Mouse (Mus musculus) midbrain, embryonic 15.5 days (tissue): ENCODE results near the gene Acot1. TPM values are rescaled to one million over a fixed set of nuclear protein-coding genes. Genes with fewer than 3 reads are reported as not detected.
"Not testable (repeated sequence)": the region's sequence is repeated elsewhere in the genome, so short reads cannot be mapped to it uniquely, and the experiment has no call there.

ENCODE experiments used
- ATAC-seq: fragments of 200-750 bp; cut with Nextera tagmentation; replicated peaks from 2 replicates; pipeline ENCODE4 v1.8.0; 2017; ENCODE audit warnings: moderate TSS enrichment
- H3K27ac ChIP-seq: fragments of 300-500 bp; sonication (generic); 2 replicates; pipeline ENCODE4 v1.5.1; 2015; ENCODE audit warnings: mild to moderate bottlenecking, inconsistent platforms
- H3K27me3 ChIP-seq: fragments of 300-500 bp; sonication (generic); replicated peaks from 2 replicates; pipeline ENCODE4 v1.6.1; 2015; ENCODE audit warnings: inconsistent platforms
- H3K36me3 ChIP-seq: fragments of 300-500 bp; sonication (generic); replicated peaks from 2 replicates; pipeline ENCODE4 v1.6.1; 2015; ENCODE audit warnings: inconsistent platforms
- H3K4me1 ChIP-seq: fragments of 300-500 bp; sonication (generic); 2 replicates; pipeline ENCODE4 v1.6.1; 2015; ENCODE audit warnings: inconsistent platforms
- H3K4me2 ChIP-seq: fragments of 300-500 bp; sonication (generic); 2 replicates; pipeline ENCODE4 v1.6.1; 2015; ENCODE audit warnings: inconsistent platforms, mild to moderate bottlenecking, moderate library complexity
- H3K4me3 ChIP-seq: fragments of 300-500 bp; sonication (generic); 2 replicates; pipeline ENCODE4 v1.5.1; 2015; ENCODE audit warnings: mild to moderate bottlenecking, inconsistent platforms
- H3K9ac ChIP-seq: fragments of 300-500 bp; sonication (generic); 2 replicates; pipeline ENCODE4 v1.6.1; 2015; ENCODE audit warnings: mild to moderate bottlenecking, inconsistent platforms
- H3K9me3 ChIP-seq: fragments of 300-500 bp; sonication (generic); 2 replicates; pipeline ENCODE4 v1.6.1; 2016; ENCODE audit warnings: inconsistent platforms
- WGBS: fragments of 180-500 bp; shearing (Covaris S2); methylation state at CpG from one replicate; pipeline ENCODE4 v1.1.7; 2015; ENCODE audit warnings: mixed read lengths; 5-methylcytosine and 5-hydroxymethylcytosine counted together
- polyA plus RNA-seq: library from polyadenylated mRNA; unstranded; fragments of >200 nt; fragmentation: Nextera tagmentation; extraction: Ambion mirVana; gene quantifications from 2 replicates; pipeline ENCODE4 v1.2.1, GENCODE M21; 2015

Gene Acot1
- polyA plus RNA-seq, 1 experiment from 2014 or later, result 69.7 TPM

DNA sequence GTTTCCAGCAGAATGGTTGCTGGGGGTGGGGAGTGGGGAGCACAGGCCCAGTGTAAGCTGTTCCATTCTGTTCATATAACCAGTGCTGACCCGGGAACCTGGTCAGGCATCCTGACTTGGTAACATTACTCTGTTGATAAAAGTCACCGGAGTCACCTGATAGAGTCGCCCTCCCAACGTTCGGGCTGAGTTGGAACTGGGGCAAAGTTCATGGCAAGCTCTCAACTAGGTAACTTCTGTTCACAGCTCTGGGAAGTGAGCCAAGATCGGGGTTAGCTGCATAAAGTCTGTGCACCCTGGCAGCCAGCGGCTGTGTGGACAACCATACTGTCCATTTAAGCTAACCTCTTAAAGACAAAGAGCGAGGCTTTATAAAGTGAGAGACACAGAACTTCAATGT is 10.1 kb upstream of the Acot1 start:
- not testable (repeated sequence) for H3K36me3 ChIP-seq, H3K27me3 ChIP-seq, H3K9ac ChIP-seq, ATAC-seq, H3K4me1 ChIP-seq, H3K4me2 ChIP-seq, H3K27ac ChIP-seq, H3K9me3 ChIP-seq, H3K4me3 ChIP-seq
- WGBS, result 69% methylated on average over 8 of the region's 8 CpGs

DNA sequence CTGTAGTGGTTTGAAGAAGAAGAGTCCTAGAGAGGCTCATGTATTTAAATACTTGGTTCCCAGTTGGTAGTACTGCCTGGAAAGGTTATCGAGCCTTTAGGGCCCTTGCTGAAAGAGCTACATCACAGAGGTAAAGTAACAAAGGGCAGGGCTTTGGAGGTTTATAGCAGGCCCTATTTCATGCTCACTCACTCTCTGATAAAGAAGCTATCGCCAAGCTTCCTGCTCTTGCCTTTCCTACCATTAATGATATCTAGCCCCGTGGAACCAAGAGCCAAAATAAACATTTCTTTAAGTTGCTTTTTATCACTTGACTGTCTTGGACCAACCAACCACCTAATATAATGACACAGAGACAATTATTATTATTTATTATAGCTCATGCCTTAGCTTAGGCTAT is 8.9 kb upstream of the Acot1 start:
- Histone ChIP-seq H3K4me1 (no peaks in the 10 kb centered on the region), H3K36me3 (no peaks in the 10 kb centered on the region), H3K27me3 (no peaks in the 10 kb centered on the region), H3K9ac (no peak overlapping the region), H3K27ac (no peak overlapping the region), H3K4me3 (no peak overlapping the region), H3K9me3 (no peaks in the 10 kb centered on the region), H3K4me2 (no peak overlapping the region)
- 88% methylated on average over 3 of the region's 3 CpGs for WGBS
- no peak for ATAC-seq

DNA sequence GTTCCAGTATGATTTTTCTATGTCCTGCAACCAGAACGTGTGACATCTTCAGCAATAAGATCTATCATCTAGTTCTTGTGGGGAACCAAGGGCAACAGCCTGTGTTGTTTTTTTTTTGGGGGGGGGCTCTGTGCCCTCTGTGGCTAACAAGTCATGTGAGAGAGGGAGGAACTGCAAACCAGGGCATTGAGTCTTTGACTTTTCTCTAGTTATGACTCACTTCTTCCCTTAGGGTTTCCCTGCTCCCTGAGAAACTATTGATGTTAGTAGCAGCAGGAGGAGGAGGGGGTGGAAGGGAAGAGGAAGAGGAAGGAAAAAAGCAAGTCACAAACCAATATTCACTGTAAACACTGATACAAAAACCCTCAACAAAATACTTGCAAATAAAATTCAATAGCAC is 5.4 kb upstream of the Acot1 start:
- Histone ChIP-seq H3K27ac (no peak overlapping the region), H3K36me3 (no peaks in the 10 kb centered on the region), H3K4me2 (no peak overlapping the region), H3K9me3 (no peaks in the 10 kb centered on the region), H3K9ac (no peak overlapping the region), H3K27me3 (no peaks in the 10 kb centered on the region), H3K4me3 (no peak overlapping the region), H3K4me1 (peaks cover 5% of the 10 kb centered on the region; the same call in 1 of the 2 replicates)
- no peak for ATAC-seq
- WGBS, result 94% methylated on average over 1 of the region's 1 CpGs

DNA sequence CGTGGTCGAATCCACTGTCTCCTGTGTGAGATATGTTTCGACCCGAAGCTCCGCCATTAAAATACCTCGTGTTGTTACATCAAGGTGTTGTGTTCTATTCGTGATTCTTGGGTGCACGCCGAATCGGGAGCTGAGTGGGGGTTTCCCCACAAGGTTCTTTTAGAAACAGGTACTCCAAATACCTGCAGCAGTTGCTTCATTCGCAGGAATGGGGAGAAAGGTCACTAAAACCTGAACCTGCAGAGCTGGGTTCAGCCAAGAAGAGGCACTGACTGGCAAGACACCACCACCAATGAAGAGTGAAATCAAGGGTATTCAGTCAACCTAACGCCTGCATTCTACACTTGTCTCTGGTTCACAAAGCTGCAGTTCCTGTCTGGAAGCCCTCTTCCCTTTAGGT is 1.0 kb upstream of the Acot1 start:
- Histone ChIP-seq H3K9ac (no peak overlapping the region), H3K4me2 (peak overlapping the region; percentile 59; the same call in 1 of the 2 replicates), H3K4me1 (peaks cover 24% of the 10 kb centered on the region), H3K27ac (peak overlapping the region; percentile 45; the same call in 1 of the 2 replicates), H3K4me3 (no peak overlapping the region), H3K27me3 (no peaks in the 10 kb centered on the region), H3K9me3 (no peaks in the 10 kb centered on the region), H3K36me3 (no peaks in the 10 kb centered on the region)
- 90% methylated on average over 12 of the region's 12 CpGs for WGBS
- no peak for ATAC-seq

DNA sequence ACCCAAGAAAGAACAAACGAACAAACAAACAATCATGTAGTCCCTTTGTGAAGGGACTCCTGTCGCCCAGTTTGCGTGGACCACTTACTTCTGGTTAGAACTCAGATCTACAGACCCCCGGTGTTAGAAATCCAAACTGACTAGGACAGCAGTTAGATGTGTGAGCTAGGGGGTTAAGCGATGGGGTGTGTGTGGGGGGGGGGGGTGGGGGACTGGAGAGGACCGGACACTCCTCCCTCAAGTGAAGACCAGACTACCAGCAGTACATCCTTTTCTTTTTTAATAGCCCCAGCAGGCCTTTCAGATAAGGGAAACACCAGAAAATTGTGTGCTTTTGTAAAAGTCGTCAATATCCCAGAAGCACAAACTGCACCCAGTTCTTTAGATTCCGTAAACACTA is 561 bp upstream of the Acot1 start:
- peaks cover 24% of the 10 kb centered on the region for H3K4me1 ChIP-seq
- no peak overlapping the region for H3K9ac ChIP-seq
- peak overlapping the region; percentile 59 for H3K4me2 ChIP-seq
- H3K27me3 ChIP-seq, result no peaks in the 10 kb centered on the region
- ATAC-seq, result 0 out of 2 replicates have a peak, but pooled peaks have one; percentile 48
- H3K36me3 ChIP-seq, result no peaks in the 10 kb centered on the region
- whole genome bisulfite sequencing, result 38% methylated on average over 8 of the region's 8 CpGs
- no peaks in the 10 kb centered on the region for H3K9me3 ChIP-seq
- peak overlapping the region; percentile 45; the same call in 1 of the 2 replicates for H3K27ac ChIP-seq
- peak overlapping the region; percentile 50 for H3K4me3 ChIP-seq

DNA sequence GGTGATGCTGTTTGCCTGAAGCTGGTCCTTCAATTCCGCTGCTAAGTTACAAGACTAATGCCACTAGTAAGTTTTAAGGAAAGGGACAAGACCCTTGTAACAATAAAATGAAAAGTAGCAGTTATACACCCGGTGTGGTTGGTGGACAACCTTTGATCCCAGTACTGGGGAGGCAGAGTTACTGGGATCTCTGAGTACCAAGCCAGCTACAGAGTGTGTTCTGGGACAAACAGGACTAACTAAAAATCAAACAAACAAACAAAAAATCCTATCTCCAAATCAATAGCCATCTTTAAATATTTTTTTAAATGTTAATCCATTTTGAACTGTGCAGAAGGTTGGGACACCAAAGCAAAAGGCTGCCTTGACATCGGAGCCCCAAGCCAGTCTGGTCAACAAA is 911 bp downstream of the Acot1 start:
- H3K4me3 ChIP-seq, result peak overlapping the region; percentile 50
- ATAC-seq, result no peak
- no peak overlapping the region for H3K9ac ChIP-seq
- no peaks in the 10 kb centered on the region for H3K27me3 ChIP-seq
- WGBS, result 70% methylated on average over 3 of the region's 3 CpGs
- H3K4me2 ChIP-seq, result peak overlapping the region; percentile 40; the same call in 1 of the 2 replicates
- H3K9me3 ChIP-seq, result no peaks in the 10 kb centered on the region
- 0 out of 2 replicates have a peak overlapping the region, but pooled peaks have one; percentile 57 for H3K27ac ChIP-seq
- H3K36me3 ChIP-seq, result no peaks in the 10 kb centered on the region
- peaks cover 24% of the 10 kb centered on the region for H3K4me1 ChIP-seq

DNA sequence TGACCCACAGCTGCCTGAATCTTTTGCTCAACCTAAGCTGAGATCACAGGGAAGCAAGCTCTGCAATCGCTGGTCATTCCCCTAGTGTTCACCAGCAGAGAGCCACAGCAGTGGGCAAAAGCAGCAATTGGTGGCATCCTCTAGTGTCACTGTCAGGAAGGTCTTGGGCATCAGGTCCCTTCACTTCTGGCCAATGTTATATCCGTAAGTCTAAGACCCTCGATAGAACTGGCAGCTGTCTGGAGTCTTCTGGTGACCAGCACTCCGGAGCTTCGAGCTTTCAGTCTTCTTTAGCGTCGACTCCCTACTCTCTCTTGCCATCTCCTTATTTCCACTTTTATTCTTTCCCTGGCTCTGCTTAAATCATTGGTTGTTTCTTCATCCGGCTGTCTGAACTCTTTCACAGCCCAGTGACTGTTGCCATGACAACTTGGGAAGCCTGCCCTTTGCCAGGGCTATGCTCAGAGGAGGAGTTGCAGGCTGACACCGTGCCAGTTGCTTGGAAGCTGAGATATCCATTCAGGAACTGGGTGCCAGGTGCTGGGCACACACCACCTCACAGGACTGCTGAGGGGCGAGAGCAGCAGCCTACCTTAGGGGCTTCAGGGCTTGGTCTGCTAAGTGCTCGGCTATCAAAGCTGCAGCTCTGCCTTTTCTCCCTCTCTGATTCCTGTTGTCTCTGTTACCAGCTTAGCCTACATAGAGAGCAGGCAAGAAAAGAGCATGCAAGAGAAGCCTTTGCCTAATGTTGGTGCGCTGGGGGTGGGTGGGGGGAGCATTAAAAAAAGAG is 2.2 kb downstream of the Acot1 start:
- Histone ChIP-seq H3K4me2 (peak overlapping the region; percentile 40), H3K27me3 (no peaks in the 10 kb centered on the region), H3K9ac (peak overlapping the region; percentile 9; the same call in 1 of the 2 replicates), H3K27ac (peak overlapping the region; percentile 57), H3K9me3 (no peaks in the 10 kb centered on the region), H3K4me1 (peaks cover 24% of the 10 kb centered on the region), H3K4me3 (peak overlapping the region; percentile 50), H3K36me3 (no peaks in the 10 kb centered on the region)
- whole genome bisulfite sequencing, result 13% methylated on average over 12 of the region's 12 CpGs
- peak; percentile 84 for ATAC-seq

DNA sequence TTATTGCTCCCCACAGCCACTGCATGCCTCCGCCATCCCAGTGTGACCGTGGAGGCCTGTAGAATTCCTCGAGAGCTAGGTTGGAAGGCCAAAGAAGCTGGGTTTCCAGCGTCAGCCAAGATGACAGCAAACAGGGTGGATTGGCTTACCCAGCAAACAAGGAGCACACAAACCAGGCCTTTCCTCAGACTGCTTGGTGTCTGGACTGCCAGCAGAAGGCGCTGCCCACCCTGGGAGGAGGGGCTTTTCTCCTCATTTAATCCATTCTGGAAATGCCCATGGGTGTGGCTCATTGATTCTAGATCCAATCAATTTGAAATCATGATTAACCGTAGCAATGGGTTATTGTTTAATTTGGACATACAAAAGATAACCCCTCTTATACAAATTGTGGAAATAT is 3.8 kb downstream of the Acot1 start:
- Histone ChIP-seq H3K9ac (no peak overlapping the region), H3K27me3 (no peaks in the 10 kb centered on the region), H3K4me3 (no peak overlapping the region), H3K27ac (0 out of 2 replicates have a peak overlapping the region, but pooled peaks have one; percentile 1), H3K4me1 (peaks cover 24% of the 10 kb centered on the region), H3K9me3 (no peaks in the 10 kb centered on the region), H3K36me3 (no peaks in the 10 kb centered on the region), H3K4me2 (peak overlapping the region; percentile 1; the same call in 1 of the 2 replicates)
- 54% methylated on average over 6 of the region's 6 CpGs for WGBS
- no peak for ATAC-seq

DNA sequence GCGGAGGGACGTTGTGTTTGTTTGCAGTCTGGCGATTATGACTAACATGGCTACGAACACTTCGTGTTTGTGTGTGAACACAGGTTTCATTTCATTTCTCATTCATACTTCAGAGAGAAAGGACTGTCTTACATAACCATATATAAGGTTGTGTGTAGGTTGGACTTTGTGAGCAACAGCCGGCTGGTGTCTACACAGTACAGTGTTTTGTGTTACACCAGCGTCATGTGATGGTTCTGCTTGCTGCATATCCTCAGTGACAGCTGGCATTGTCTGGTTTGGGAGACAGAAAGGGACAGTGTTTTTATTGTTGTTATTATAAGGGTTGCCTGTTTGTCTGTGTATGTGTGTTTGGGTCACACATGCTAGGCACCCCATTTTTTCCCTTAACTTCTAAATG is 4.4 kb downstream of the Acot1 start:
- Histone ChIP-seq H3K4me1 (peaks cover 20% of the 10 kb centered on the region), H3K9me3 (no peaks in the 10 kb centered on the region), H3K27ac (no peak overlapping the region), H3K36me3 (no peaks in the 10 kb centered on the region), H3K4me3 (no peak overlapping the region), H3K4me2 (no peak overlapping the region), H3K27me3 (no peaks in the 10 kb centered on the region), H3K9ac (no peak overlapping the region)
- ATAC-seq, result no peak
- 96% methylated on average over 7 of the region's 7 CpGs for WGBS

DNA sequence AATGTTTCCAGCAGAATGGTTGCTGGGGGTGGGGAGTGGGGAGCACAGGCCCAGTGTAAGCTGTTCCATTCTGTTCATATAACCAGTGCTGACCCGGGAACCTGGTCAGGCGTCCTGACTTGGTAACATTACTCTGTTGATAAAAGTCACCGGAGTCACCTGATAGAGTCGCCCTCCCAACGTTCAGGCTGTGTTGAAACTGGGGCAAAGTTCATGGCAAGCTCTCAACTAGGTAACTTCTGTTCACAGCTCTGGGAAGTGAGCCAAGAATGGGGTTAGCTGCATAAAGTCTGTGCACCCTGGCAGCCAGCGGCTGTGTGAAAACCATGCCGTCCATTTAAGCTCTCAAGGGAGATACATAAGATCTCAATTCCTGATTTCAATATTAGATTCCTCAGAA is 11.2 kb downstream of the Acot1 start:
- not testable (repeated sequence) for H3K27me3 ChIP-seq, H3K9ac ChIP-seq, H3K4me3 ChIP-seq, H3K4me1 ChIP-seq, ATAC-seq, H3K4me2 ChIP-seq, H3K9me3 ChIP-seq, H3K36me3 ChIP-seq, H3K27ac ChIP-seq
- WGBS, result 59% methylated on average over 7 of the region's 7 CpGs

DNA sequence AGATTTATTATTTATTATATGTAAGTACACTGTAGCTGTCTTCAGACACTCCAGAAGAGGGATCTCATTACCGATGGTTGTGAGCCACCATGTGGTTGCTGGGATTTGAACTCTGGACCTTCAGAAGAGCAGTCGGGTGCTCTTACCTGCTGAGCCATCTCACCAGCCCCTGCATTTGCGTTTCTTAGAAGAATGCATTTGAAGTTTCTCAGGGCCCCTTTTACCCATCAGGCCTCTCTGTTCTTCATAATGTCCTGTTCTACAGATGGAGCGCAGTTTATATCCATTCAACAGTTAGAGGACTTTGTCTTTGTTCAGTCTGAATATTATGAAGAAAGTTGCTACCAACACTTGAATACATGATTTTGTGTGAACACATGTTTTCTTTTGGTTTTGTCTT is 13.0 kb downstream of the Acot1 start:
- H3K4me3 ChIP-seq, H3K27me3 ChIP-seq, H3K4me2 ChIP-seq, H3K9me3 ChIP-seq, H3K9ac ChIP-seq, H3K36me3 ChIP-seq, H3K4me1 ChIP-seq, H3K27ac ChIP-seq, ATAC-seq: not testable (repeated sequence)
- 88% methylated on average over 4 of the region's 4 CpGs for WGBS

DNA sequence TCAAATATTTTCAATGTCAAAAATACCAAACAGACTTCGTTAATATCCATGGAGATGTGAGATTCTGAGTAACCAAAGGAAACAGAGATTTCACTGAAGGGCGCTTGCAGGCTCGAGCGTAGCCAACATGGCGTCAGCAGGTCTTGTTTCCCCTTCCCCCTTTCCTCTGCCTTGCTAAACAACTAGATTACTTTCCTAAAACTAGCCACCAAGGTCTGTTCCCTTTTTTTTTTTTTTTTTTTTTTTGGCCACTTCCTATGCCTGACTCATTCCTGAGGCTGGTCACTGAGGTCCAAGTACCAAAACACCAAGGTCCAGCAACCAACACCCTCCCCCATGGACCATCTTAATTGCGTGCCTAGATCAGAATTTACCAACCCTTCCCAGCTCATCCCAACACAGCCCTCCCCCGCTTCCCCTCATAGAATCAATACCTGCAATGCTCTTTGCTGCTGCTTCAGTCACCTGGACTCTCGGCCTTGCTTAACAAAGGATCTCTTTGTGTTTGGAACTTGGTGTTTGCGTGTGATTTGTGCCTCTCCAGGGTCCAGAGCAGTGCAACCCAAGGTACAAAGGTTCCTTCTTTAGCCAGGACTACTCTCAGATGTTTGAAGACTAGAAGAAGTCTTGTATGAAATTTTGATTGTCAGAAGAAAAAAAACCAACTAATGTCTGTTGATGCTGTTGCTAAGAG is 13.9 kb downstream of the Acot1 start:
- ATAC-seq, result no peak
- no peaks in the 10 kb centered on the region for H3K9me3 ChIP-seq
- no peak overlapping the region for H3K27ac ChIP-seq
- no peak overlapping the region for H3K4me2 ChIP-seq
- H3K4me3 ChIP-seq, result no peak overlapping the region
- no peaks in the 10 kb centered on the region for H3K4me1 ChIP-seq
- no peaks in the 10 kb centered on the region for H3K36me3 ChIP-seq
- 88% methylated on average over 9 of the region's 9 CpGs for WGBS
- H3K27me3 ChIP-seq, result no peaks in the 10 kb centered on the region
- no peak overlapping the region for H3K9ac ChIP-seq
